Mouse (Mus musculus) lung, postnatal 4 days (tissue): Measurements from ENCODE around the gene Nkx3-2.

Experiments used
- DNase-seq, 2 experiments: peaks; one replicate each; pipeline ENCODE4 v3.0.0; 2021

Nkx3-2 gene

GRCm38 (mm10) chr5:41762141-41762946, 2.0 kb downstream of the Nkx3-2 start:
- DNase-seq, result no peak

- DNase-seq, result no peak
These were observed 2.7 kb downstream of the Nkx3-2 start for GRCm38 (mm10) chr5:41761509-41762140.

GRCm38 (mm10) chr5:41760831-41761508, 3.3 kb downstream of the Nkx3-2 start:
- DNase-seq, result no peak

GRCm38 (mm10) chr5:41760071-41760470, 4.2 kb downstream of the Nkx3-2 start:
- no peak for DNase-seq

GRCm38 (mm10) chr5:41758671-41759639, 5.3 kb downstream of the Nkx3-2 start:
- DNase-seq, result no peak

- no peak for DNase-seq
These were observed 7.0 kb downstream of the Nkx3-2 start for GRCm38 (mm10) chr5:41757338-41757737.

- no peak for DNase-seq
These were observed 7.9 kb downstream of the Nkx3-2 start for GRCm38 (mm10) chr5:41756396-41756795.

GRCm38 (mm10) chr5:41755373-41755960, 8.8 kb downstream of the Nkx3-2 start:
- DNase-seq, result no peak

- DNase-seq, result no peak
These were observed 9.5 kb downstream of the Nkx3-2 start for GRCm38 (mm10) chr5:41754836-41755235.

GRCm38 (mm10) chr5:41754226-41754775, 10.0 kb downstream of the Nkx3-2 start:
- no peak for DNase-seq

- DNase-seq, result no peak
These were observed 11.6 kb downstream of the Nkx3-2 start for GRCm38 (mm10) chr5:41752721-41753120.

- DNase-seq, result no peak
These were observed 19.2 kb downstream of the Nkx3-2 start for GRCm38 (mm10) chr5:41744898-41745780.

GRCm38 (mm10) chr5:41744234-41744633, 20.1 kb downstream of the Nkx3-2 start:
- no peak for DNase-seq

GRCm38 (mm10) chr5:41738817-41739216, 25.5 kb downstream of the Nkx3-2 start:
- no peak for DNase-seq

GRCm38 (mm10) chr5:41737039-41737438, 27.3 kb downstream of the Nkx3-2 start:
- no peak for DNase-seq

GRCm38 (mm10) chr5:41727017-41727416, 37.3 kb downstream of the Nkx3-2 start:
- no peak for DNase-seq

GRCm38 (mm10) chr5:41725573-41725972, 38.7 kb downstream of the Nkx3-2 start:
- no peak for DNase-seq
